In genomic region chr5:116312111-116312737, GRCm38 (mm10) we compare ENCODE assay signal across 12 mouse cellular contexts. TPM values are rescaled to one million over a fixed set of nuclear protein-coding genes. Genes with fewer than 3 reads are reported as not detected.
DNase-seq lines count a peak whose midpoint lies in the region; ATAC-seq and TF ChIP-seq lines count a peak whose summit lies in the region.
"Had no signal": no experiment of that assay in that cellular context is flagged by ENCODE, and none has a peak within 500 bp of the region (broad histone marks: within the 10 kb centered on the region; RNA-seq: fewer than 3 reads in every experiment).

No protein-coding gene starts in this region.

- peak overlapping the region; percentile 16; the same call in 1 of the 2 replicates for H3K4me3 ChIP-seq in left cerebral cortex, adult 2 months
- peak overlapping the region; percentile 22 for H3K4me3 ChIP-seq in forebrain, embryonic 15.5 days
- H3K4me3 ChIP-seq in limb, embryonic 13.5 days, result peak overlapping the region; percentile 29
- H3K4me3 ChIP-seq: heart, embryonic 15.5 days had no signal

- peaks cover 20% of the 10 kb centered on the region for H3K4me1 ChIP-seq in forebrain, embryonic 15.5 days
- peaks cover 23% of the 10 kb centered on the region for H3K4me1 ChIP-seq in limb, embryonic 13.5 days

- peak overlapping the region; percentile 42 for H3K4me2 ChIP-seq in forebrain, embryonic 15.5 days (replicated peaks)
- peak overlapping the region; percentile 52 for H3K4me2 ChIP-seq in limb, embryonic 13.5 days (replicated peaks)
- H3K4me2 ChIP-seq: heart, embryonic 15.5 days had no signal

- H3K27ac ChIP-seq in left cerebral cortex, adult 2 months, result no peak overlapping the region
- 0 out of 2 replicates have a peak overlapping the region, but pooled peaks have one; percentile 16 for H3K27ac ChIP-seq in forebrain, embryonic 15.5 days (replicated peaks)
- peak overlapping the region; percentile 55; the same call in 1 of the 2 replicates for H3K27ac ChIP-seq in limb, embryonic 13.5 days
- H3K27ac ChIP-seq: heart, embryonic 15.5 days; macrophage had no signal

- WGBS in forebrain, embryonic 15.5 days, result 3% methylated on average over 15 of the region's 15 CpGs
- 17% methylated on average over 15 of the region's 15 CpGs for WGBS in limb, embryonic 13.5 days

- peak overlapping the region; percentile 1; the same call in 1 of the 2 replicates for H3K9ac ChIP-seq in forebrain, embryonic 15.5 days (replicated peaks)
- H3K9ac ChIP-seq in limb, embryonic 13.5 days, result no peak overlapping the region
- H3K9ac ChIP-seq: heart, embryonic 15.5 days had no signal

- no peaks in the 10 kb centered on the region for H3K9me3 ChIP-seq in forebrain, embryonic 15.5 days
- no peaks in the 10 kb centered on the region for H3K9me3 ChIP-seq in limb, embryonic 13.5 days
- H3K9me3 ChIP-seq: heart, embryonic 15.5 days had no signal

- no peak for DNase-seq in left cerebral cortex, adult 2 months (ENCODE audit: extremely low spot score in 1 of 2, low spot score in 2 of 2)
- no peak for DNase-seq in left cerebral cortex, adult 8-10 months (ENCODE audit: low spot score in 2 of 2)
- DNase-seq in retina, postnatal 1 day, result peak; percentile 84
- DNase-seq in left cerebral cortex, postnatal 10 days (ENCODE audit: extremely low spot score in 1 of 2, low spot score in 2 of 2), result no peak
- no peak for DNase-seq in thymus, postnatal 25 days
- DNase-seq: adrenal gland, postnatal 10 days; thymus, adult 2 months had no signal

- TF ChIP-seq CTCF in left cerebral cortex, adult 2 months (IDR thresholded peaks at IDR 0.05), result no peak

- H3K36me3 ChIP-seq in forebrain, embryonic 15.5 days, result no peaks in the 10 kb centered on the region
- H3K36me3 ChIP-seq in limb, embryonic 13.5 days, result no peaks in the 10 kb centered on the region
- H3K36me3 ChIP-seq: heart, embryonic 15.5 days had no signal

- H3K27me3 ChIP-seq in forebrain, embryonic 15.5 days, result peaks cover 64% of the 10 kb centered on the region
- no peaks in the 10 kb centered on the region for H3K27me3 ChIP-seq in limb, embryonic 13.5 days
- H3K27me3 ChIP-seq: heart, embryonic 15.5 days had no signal

- peak; percentile 80 for ATAC-seq in forebrain, embryonic 15.5 days (replicated peaks)
- ATAC-seq in limb, embryonic 13.5 days (ENCODE audit: low FRiP score, low read depth), result no peak
- no peak for ATAC-seq in CD4-positive, CD25-positive, alpha-beta regulatory T cell, adult 4 months

- intact Hi-C loops in left cerebral cortex, adult 2 months (cut with DNase I), result loop anchor here (5.0 kb wide), 1 partner anchor 80 kb away; no protein-coding TSS in a partner anchor
- intact Hi-C loops in left cerebral cortex, postnatal 10 days (cut with DNase I), result no loop called here

RNA-seq across cellular contexts. Expression of gene Ccdc60, which starts 23.4 kb away (rescaled TPM):
- under 1 TPM; 0.23 to 0.27 TPM for total RNA-seq in left cerebral cortex, adult 2 months (2021)
- total RNA-seq in left cerebral cortex, adult 8-10 months (2022), result under 1 TPM; 0.21 to 0.44 (median 0.31) TPM
- polyA plus RNA-seq in forebrain, embryonic 15.5 days (2015; fragmentation: Nextera tagmentation; extraction: Ambion mirVana), result 0.64 and 1.7 TPM in 2 replicates
- polyA plus RNA-seq in limb, embryonic 13.5 days (2015; fragmentation: Nextera tagmentation; extraction: Ambion mirVana), result 1.4 and 1.7 TPM in 2 replicates
- polyA plus RNA-seq in CD4-positive, CD25-positive, alpha-beta regulatory T cell, adult 4 months (2017; shearing (Covaris generic)), result under 1 TPM in 1 of 2 experiments, not detected in 1; 0.11 TPM
- total RNA-seq in left cerebral cortex, postnatal 10 days (2021), result under 1 TPM; 0.09 to 0.41 TPM
- polyA plus RNA-seq: macrophage had no signal
